Mouse (Mus musculus): ENCODE measurements around the gene Jade1.

DNA sequence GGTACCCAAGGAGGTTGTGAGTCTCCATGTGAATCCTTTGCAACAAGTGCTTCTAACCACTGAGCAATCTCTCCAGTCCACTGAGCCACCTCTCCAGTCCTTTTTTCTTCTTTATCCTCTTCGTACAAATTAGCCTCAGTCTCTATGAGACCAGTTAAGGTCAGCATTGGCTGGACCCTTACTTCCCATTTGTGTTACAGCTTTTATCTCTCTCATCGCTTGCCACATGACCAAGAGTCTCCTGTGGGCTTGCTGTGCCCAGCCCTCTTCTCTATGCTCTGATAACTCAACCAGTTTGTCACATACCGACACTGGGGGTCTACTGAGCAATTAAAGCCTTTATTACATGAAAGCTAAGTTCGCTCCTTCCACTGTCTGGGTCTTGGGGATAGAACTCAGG lies 7.3 kb upstream of the Jade1 start:
- TF ChIP-seq GATA1 (IDR thresholded peaks at IDR 0.05; ENCODE audit: low read depth, low read length), result 0 out of 2 replicates have a peak, but pooled peaks have one; percentile 5
- no peak for TF ChIP-seq MAFK (IDR thresholded peaks at IDR 0.05; ENCODE audit: borderline replicate concordance, low read depth, low read length)
- no peak for TF ChIP-seq CTCF (IDR thresholded peaks at IDR 0.05 in 2 of 3, conservative IDR thresholded peaks at IDR 0.05 in 1 of 3; ENCODE audit: control insufficient read depth in 1 of 3, insufficient read depth in 1 of 3, low read depth in 2 of 3, low read length in 3 of 3, poor library complexity in 1 of 3, severe bottlenecking in 1 of 3)
- TF ChIP-seq POLR2A (IDR thresholded peaks at IDR 0.05; ENCODE audit: control insufficient read depth in 1 of 2, insufficient read depth in 1 of 2, low read depth in 1 of 2, low read length in 2 of 2, poor library complexity in 1 of 2), result no peak
